Mouse (Mus musculus): ENCODE data around the gene Unc5c.

The Unc5c gene

DNA sequence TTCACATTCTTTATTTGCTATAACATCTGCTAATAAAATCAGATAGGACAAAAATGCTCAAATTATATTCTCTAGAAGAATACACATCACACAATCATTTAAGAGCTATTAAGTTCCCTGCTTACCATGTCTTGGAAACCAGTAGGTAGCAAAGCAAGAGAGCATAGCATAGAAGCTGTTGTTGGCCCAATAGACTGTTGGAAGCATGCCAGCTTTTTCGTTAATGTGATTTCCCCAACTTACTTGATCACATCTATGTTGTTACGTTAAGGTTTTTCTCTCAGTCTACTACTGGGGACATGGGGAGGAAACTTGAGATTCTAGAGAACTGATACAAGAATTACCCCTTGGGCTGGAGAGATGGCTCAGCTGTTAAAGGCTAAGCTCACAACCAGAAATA, 133.0 kb downstream of the Unc5c start:
- no peak for DNase-seq (ENCODE audit: low spot score in 2 of 2)

DNA sequence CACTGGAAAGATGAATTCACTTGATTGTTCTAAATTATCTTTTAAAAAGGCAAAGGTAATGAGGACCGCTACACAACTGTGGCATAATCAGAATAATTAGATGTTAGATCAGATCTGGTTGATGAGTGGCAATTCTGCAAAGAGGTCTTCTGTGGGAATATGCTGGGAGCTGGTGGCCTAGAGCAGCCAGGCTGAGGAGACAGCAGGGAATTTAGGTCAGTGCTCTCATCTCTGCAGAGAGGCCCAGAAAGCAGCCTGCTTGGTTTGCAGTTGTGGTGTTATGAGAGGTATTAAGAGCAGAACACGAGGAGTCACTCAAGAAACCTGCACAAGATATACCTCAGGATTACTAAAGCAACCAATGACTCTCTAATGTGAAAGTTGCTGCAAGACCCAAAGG, 133.9 kb downstream of the Unc5c start:
- DNase-seq (ENCODE audit: low spot score in 2 of 2), result no peak

DNA sequence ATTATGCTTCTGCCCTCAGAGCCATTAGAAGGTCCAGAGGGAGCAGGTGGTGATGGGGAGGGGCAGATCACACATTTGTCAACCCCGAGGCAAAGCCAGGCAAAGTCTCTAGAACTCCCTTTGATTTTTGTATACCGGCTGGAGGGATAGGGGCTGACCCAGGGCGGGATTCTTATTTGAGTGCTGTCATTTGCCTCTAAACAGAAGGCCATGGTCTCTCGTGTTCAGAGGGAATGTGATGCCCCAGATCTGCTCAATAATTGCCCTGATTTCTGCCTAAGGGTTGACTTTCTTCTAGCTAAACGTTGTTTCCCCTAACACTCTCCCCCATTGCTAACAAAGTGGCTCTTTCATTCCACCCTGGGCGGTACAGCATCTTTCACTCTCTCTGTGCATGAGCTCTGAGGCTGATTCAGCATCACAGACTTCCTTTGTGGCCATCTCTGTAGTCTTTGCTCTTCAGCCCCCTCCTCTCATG, 136.1 kb downstream of the Unc5c start:
- DNase-seq (ENCODE audit: low spot score in 2 of 2), result no peak

DNA sequence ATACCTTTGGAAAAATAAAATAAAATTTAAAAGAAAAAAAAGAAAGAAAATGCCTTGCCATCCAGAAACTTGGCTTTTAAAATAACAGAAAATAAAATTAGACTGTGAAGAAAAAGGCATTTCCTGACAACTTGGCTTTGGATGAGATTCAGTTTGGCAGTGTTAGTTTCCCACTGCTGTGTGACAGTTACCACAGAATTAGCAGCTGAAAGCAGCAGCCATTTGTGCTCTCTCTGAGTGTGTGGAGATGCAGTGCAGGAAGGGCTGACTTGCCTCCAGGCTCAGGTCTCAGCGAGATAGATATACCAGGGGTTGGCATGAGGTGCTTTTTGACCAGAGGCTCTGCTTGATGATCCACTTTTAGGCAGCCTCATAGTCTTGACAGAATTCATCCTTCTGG, 151.7 kb downstream of the Unc5c start:
- no peak for DNase-seq (ENCODE audit: low spot score in 2 of 2)

DNA sequence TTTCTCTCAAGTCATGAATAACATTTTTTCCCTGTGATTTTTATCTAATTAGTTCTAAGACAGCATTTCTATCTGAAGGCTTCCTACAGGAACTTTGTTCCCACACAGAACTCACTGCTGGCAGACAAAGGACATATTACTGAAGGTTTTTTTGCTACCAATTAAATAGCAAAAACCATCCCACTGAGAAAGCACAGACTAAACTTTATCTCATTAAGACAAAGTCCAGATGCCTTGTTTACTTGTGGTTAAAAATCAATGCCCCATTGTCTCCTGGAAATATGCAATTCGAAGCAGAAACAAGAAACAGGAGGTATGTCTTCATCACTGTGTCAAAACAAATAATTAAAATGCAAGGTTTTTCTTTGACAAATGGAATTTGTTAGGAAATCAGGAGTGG, 153.7 kb downstream of the Unc5c start:
- no peak for DNase-seq (ENCODE audit: low spot score in 2 of 2)

DNA sequence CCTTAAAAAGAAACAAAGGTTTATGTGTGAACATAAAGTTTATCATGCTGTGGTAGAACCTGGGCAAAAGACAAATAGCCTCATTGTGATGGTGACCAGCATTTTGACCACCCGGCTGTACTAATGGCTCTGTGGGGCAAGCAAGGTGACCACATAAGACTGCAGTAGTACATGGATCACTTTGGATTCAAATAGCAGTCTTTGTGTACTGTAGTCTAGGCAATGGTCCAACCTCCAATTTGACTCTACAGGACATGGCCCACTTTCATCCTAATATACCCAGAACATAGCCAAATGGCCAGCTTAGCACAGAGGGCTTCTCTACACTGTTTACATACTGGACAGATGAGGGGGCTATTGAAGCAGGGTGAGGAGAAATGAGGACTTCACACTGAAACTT, 156.5 kb downstream of the Unc5c start:
- no peak for DNase-seq (ENCODE audit: low spot score in 2 of 2)

DNA sequence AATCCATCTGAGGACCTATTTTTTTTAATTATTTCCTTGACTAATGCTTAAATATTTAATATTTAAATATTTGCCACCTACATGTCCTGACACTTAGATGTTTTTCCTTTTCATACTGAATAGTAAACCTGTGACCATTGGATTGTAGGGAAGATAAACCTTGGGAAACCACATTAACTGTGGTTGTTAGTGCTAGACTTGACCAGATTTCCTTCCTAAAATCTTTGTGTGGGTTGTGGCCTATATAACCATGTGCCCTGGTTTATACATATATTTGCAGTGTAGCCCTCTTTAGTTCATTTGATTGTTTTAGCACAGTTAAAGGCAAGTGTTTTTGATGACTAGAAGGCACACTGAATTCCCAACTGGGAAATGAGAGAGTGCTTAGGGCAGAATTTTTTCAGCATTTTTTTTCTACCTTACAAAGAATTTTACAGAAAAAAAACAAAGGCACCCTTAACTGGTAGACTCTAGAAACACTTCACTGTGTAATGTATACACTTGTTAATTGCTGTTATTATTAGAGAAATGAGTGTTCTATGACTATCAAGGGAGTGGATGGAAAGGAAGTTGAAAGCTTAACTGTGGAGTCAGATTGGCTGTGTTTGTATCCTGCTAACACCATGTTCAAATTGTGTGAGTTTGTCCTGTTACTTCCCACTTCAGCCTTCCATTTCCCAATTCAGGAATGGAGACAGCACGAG, 162.1 kb downstream of the Unc5c start:
- DNase-seq (ENCODE audit: low spot score in 2 of 2), result no peak

DNA sequence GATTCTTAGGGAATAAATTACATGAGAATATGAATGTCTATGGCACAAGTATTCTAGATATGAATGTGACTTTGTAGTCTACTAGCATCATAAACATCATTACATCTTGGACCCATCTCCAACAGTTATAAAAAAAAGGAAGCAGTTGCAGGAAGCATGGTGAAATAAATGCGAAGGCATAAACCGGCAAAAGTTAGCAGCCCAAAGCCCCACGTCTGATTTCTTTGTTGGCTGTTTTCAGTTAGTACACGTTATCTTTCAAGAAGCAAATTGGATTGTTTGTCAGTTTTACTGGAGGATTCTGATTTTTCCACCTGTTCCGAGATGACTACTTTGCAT, 162.6 kb downstream of the Unc5c start:
- DNase-seq (ENCODE audit: low spot score in 2 of 2), result no peak

DNA sequence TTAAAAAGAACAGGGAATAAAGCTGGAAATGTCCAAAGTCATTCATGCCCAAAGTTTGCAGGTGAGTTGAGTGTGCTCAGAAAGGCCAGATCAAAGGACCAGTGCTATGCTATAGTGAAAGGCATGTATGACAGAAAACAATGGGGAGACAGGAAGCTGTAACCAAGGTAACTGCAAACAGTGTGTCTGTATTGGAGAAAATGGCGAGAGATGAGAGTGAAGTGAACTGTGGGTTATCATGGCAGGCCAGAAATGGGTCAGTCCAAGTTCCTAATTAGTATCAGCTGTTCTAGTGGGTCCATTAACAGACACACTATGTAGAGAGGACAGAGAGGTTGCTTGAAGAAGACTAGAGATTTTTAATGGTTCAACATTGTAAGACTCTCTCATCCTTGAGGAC, 164.4 kb downstream of the Unc5c start:
- DNase-seq (ENCODE audit: low spot score in 2 of 2), result no peak

DNA sequence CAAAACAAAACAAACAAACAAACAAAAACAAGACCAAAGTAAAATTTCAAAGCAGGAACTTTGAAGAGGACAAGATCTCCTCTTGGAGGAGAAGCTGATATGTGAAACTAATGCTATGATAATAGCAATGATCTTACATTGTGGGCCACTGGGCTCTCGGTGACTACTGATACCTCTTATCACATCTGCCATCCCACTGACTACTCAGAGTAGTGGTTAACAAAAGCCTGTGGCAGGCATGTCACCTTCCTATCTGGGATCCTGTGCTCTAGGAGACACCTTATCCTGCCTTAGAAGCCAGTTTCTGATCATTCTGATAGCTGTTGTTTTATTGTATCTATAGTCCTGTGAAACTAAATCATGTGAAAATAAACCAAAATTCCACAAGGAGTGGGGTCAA, 172.9 kb downstream of the Unc5c start:
- no peak for DNase-seq (ENCODE audit: low spot score in 2 of 2)

DNA sequence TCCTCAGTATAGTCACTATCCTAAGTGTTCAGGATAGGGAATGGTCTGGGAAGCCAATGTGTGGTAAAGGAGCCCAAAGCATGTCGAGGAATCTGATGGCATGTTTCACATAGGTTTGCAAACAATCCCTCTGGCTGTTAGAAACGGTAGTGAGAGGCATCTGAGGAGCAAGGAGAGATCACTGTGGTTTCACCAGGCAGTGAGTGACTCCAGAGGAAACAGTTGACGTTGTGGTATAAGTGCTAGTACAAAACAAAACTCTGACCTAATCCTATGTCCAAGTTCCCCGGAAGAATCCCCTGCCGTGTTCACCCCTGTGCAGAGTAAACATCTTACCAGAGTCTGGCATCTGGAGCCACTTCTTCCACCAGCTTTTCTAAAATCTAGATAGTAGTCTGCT, 179.2 kb downstream of the Unc5c start:
- no peak for DNase-seq (ENCODE audit: low spot score in 2 of 2)

DNA sequence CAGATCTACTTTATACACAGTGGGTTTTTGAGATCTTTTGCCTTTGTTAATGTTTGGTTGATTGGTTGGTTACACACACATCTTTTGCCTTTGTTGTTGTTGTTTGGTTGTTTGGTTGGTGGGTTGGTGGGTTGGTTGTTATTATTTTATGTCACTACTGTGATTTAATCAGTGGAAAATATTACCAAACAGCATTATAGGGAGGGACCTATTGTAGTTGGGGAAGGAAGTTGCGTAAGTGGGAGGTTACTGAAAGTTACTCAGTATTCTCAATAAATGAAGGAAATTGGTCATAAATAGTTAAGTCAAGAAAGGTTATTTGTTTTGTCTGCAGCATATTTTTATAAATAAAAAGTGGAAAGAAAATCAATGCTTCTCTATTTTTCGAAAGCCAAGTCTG, 181.6 kb downstream of the Unc5c start:
- no peak for DNase-seq (ENCODE audit: low spot score in 2 of 2)

DNA sequence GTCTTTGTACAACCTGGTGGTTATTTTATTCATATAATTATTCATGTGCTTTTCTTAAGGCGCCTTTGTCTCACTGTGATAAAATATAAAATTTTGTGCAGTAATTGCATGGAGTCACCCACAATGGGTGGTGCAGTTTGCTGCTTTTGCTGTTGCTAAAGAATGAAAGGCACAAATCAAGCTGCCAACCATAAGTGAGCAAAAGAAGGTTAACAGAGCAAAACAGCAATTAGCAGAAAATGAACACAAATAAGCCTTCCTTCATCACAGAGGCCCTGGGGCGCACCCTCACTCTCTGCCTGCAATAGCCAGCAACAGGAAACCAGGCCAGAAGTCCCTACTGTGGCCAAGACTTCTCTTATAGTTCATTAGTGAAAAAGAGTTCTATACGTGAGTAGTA, 185.6 kb downstream of the Unc5c start:
- DNase-seq (ENCODE audit: low spot score in 2 of 2), result no peak

DNA sequence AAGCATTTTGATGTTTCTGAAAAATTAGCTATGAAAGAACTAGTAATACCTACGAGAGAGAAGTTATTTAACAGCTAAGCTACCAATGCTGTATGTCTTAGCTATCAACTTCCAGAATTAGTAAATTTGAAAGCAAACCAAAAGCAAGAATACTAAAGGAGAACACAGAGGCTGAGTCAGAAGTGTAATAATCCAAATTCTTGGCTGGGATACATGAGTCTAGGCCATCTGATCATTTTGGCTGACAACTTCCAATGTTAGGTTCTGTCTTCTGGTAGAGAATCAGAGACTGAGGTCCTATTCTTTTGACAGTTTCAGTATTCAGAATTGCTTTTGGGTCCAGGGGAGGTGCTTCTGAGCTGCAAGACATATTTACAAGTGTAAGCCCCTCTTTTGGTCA, 188.9 kb downstream of the Unc5c start:
- no peak for DNase-seq (ENCODE audit: low spot score in 2 of 2)

DNA sequence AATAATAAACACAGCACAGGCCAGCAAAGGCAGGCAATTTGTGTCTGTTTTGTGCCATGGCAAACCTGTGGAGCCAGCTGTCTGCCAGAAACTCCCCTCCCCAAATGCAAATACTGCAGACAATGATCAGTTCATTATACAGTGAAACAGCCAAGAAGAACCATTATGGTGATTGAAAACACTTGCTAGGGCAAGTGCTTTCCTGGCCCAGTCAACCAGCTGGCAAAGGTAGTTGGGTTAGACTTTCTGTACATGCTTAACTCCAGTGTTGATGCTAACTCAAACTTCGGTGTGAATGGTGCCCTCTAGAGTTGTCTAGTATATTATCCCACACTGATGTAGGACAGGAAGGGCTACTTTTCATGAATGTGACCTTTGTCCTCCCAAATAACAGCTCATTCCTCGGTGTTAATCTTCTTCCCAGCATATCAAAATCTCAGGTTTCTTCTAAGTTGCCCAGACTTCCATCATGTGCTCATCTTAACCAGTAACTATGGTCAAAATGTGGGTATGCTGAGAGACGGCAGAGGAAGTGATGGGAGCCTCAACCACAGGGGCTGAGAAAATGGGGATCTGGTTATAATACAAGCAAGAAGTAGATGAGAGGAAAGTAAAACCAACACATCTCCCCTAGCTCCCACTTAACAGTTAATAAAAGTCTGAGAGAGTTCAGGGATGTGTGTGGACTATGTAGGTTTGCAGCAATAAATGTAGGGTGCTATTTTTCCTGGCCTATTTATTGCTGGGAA, 194.2 kb downstream of the Unc5c start:
- DNase-seq (ENCODE audit: low spot score in 2 of 2), result no peak

DNA sequence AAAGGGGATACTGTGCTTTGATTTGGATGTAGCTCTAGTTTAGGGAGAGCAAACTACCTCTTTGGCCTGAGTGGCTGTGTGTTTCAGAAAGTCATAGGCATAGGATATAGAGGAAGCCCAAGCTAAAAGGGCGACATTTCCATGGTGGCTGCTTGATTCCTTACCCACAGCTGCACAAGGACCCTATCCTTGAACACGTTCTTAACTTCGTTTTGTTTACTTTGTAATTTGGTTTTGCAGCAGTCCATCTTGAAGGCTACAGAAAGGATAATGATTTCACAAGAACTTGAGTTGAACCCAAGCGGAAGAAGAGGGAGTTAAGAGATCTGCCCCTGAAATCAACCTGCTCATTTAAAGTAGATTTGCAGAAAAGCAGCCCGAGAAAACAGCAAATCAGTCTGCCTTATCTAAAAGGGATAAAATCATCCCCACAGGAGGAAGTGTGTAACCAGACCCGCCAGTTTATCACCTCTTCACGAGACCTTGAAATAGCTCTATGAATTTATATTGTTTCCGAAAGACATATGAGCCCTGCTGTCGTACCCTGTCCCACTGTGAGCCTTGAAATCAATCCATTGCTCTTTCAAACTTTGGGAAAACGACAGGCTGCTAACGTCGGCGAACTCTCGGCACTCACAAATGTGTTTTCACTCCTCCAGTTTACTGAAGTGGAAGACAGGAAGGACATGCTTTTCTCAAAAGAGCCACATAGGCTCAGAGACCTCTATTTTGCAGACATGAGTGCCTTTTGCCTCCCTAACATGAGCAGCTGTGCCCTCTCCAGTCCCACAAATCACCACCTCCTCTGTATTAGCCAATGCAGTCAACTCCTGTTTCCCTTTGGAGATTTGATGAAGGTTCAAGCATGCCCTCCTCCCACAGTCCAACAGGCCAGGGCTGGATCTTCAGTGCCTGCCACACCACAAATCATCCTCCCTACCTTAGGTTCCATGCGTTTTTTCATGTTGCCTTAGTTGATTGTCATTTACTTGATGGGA, 195.3 kb downstream of the Unc5c start:
- DNase-seq (ENCODE audit: low spot score in 2 of 2), result no peak

DNA sequence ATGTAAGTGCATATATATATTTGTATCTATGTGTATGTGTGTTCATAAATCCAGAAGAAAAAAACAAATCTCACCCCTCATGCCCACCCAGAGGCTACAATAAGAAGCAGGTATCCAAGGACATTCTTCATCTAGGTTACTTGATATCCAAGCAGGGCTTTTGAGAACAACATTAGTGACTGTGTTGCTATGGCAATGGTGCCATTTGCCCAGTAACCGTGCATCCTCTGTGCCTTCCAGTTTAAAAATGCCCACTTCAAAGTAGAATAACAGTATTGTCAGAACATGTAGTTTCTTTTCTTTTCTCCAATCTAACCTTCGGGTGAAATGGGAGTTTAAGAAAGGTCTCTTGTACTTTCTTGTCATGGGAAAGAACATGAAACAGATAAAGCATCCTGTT, 224.1 kb downstream of the Unc5c start:
- DNase-seq (ENCODE audit: low spot score in 2 of 2), result no peak

DNA sequence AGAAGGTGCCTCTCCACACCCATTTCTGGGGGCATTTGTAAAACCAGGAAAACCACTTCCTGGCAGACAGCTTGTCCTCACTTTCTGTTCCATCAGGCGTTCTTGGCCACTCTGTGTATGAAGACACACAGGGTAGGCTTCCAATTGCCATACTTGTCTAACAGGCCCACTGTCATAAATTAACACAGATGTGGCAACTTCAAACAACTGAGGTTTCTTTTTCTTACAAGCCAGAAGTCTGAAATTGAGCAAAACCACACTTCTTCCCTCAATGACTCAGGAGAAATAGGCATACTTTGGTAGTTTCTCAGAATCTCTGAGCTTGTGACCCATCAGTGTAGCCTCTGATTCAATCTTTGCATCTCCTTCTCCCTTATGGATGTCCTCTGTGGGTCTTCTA, 225.7 kb downstream of the Unc5c start:
- no peak for DNase-seq (ENCODE audit: low spot score in 2 of 2)

DNA sequence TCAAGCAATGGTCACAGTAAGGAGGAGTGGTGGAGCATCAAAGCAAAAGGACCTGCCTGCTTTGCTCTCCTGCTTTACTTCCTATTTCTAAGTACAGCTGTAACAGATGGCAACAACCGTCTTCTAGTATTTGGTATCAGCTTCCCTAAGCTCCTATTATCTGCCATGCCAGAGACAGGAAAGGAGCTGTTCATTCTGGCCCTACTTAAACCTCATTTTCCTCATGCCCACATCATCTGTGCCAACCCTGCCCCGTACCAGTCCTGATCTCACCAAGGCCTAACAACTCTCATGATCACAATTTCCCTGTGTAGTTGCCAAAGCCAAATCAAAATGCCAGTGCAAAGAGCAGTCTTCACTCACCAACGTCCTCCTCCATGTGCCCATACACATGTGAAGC, 226.4 kb downstream of the Unc5c start:
- DNase-seq (ENCODE audit: low spot score in 2 of 2), result no peak

DNA sequence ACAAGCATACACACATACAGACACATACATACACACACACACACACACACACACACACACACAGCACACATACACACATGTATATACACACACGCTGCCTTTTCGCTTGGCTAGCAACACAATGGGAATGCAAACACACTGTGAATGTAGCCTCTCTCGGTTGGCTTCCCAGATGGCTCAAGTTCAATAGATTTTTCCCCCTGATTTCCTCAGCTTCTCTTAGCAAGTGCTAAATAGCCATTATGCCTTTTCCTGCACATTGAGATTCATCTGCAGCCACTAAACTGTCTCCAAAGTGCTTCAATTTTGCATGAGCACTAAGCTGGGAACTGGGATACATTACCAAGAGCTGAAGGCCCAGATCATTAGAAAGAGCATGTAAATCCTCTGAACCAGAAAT, 226.8 kb downstream of the Unc5c start:
- DNase-seq (ENCODE audit: low spot score in 2 of 2), result no peak

DNA sequence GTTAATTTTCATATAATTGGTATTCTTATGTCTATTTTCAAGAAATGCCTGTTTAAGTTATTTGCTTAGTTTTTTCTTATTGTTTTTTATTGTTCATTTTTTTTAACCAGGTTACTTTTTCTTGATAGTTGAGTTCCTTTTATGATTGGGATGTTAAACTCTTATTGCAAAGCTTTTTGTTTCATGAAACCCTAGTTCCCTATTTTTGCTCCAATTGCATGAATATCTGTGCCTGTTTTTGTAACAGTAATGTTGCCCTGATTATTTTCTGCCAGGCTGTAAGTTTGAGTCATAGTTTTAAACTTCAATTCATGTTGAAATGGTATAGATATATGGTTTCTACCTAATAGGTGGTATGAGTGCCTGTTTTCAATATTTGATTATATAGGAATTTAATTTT, 234.2 kb downstream of the Unc5c start:
- no peak for DNase-seq (ENCODE audit: low spot score in 2 of 2)

DNA sequence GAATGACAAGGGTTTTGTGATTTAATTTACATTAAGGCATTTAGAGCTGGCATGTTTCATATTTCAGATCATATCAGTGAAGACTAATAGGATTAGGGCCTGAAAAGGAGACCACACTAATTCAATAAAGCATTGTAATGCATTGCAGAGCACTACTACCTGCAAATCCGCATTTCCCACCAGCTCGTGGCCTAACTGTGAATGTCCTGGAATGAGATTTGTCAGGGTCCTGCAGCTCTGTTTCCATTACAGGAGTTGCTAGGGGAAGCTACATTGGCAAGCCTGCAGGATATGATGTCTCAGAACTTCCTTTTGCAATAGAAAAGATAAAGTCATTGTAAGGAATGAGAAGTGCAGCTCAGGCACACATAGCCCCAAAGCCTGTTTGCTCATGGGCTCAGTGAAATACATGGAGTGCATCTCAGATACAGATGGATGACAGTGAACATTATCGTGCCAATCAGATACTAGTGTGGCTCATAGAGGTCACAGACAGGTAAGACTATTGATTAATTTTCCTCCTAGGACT, 236.4 kb downstream of the Unc5c start:
- no peak for DNase-seq (ENCODE audit: low spot score in 2 of 2)

All from cerebellum, postnatal 4 days (tissue).